Mouse (Mus musculus) forebrain, embryonic 11.5 days (tissue): Measurements from ENCODE around the gene Hoxb2. TPM values are rescaled to one million over a fixed set of nuclear protein-coding genes. Genes with fewer than 3 reads are reported as not detected.

Experiments used
- ATAC-seq: fragments of 200-750 bp; cut with Nextera tagmentation; replicated peaks from 2 replicates; pipeline ENCODE4 v1.8.0; 2017; ENCODE audit warnings: moderate TSS enrichment; ENCODE audit not compliant: low FRiP score
- DNase-seq: peaks from one replicate; pipeline ENCODE4 v3.0.0-alpha.2; 2017; ENCODE audit warnings: low spot score
- H3K27ac ChIP-seq: fragments of 300-500 bp; sonication (generic); 2 replicates; pipeline ENCODE4 v1.5.1; 2014; ENCODE audit warnings: low read depth, low read length
- H3K27me3 ChIP-seq: fragments of 300-500 bp; sonication (generic); 2 replicates; pipeline ENCODE4 v1.6.1; 2014; ENCODE audit warnings: mild to moderate bottlenecking, low read length, mixed read lengths; ENCODE audit not compliant: control insufficient read depth, insufficient read depth
- H3K36me3 ChIP-seq: fragments of 300-500 bp; sonication (generic); 2 replicates; pipeline ENCODE4 v1.6.1; 2014; ENCODE audit warnings: mild to moderate bottlenecking, low read length, moderate library complexity, mixed read lengths; ENCODE audit not compliant: control insufficient read depth, insufficient read depth
- H3K4me1 ChIP-seq: fragments of 300-500 bp; sonication (generic); replicated peaks from 2 replicates; pipeline ENCODE4 v1.6.1; 2014; ENCODE audit warnings: low read length, mixed read lengths; ENCODE audit not compliant: control insufficient read depth, insufficient read depth
- H3K4me2 ChIP-seq: fragments of 300-500 bp; sonication (generic); 2 replicates; pipeline ENCODE4 v1.6.1; 2014; ENCODE audit warnings: low read depth, mild to moderate bottlenecking, low read length, moderate library complexity, mixed read lengths; ENCODE audit not compliant: severe bottlenecking
- H3K4me3 ChIP-seq: fragments of 300-500 bp; sonication (generic); 2 replicates; pipeline ENCODE4 v1.5.1; 2014; ENCODE audit warnings: low read depth, low read length
- H3K9ac ChIP-seq: fragments of 300-500 bp; sonication (generic); 2 replicates; pipeline ENCODE4 v1.6.1; 2014; ENCODE audit warnings: low read length
- H3K9me3 ChIP-seq: fragments of 300-500 bp; sonication (generic); 2 replicates; pipeline ENCODE4 v1.6.1; 2016; ENCODE audit warnings: low read length, mixed read lengths; ENCODE audit not compliant: control insufficient read depth
- WGBS: fragments of 180-500 bp; shearing (Covaris S2); extraction: QIAGEN DNeasy Blood & Tissue Kit; methylation state at CpG from one replicate; pipeline ENCODE4 v1.1.7; 2014; 5-methylcytosine and 5-hydroxymethylcytosine counted together
- polyA plus RNA-seq: library from polyadenylated mRNA; unstranded; fragments of >200 nt; fragmentation: Nextera tagmentation; extraction: Ambion mirVana; gene quantifications from 2 replicates; pipeline ENCODE4 v1.2.1, GENCODE M21; 2014

Hoxb2 gene
- polyA plus RNA-seq, 1 experiment from 2014 or later: not detected

DNA sequence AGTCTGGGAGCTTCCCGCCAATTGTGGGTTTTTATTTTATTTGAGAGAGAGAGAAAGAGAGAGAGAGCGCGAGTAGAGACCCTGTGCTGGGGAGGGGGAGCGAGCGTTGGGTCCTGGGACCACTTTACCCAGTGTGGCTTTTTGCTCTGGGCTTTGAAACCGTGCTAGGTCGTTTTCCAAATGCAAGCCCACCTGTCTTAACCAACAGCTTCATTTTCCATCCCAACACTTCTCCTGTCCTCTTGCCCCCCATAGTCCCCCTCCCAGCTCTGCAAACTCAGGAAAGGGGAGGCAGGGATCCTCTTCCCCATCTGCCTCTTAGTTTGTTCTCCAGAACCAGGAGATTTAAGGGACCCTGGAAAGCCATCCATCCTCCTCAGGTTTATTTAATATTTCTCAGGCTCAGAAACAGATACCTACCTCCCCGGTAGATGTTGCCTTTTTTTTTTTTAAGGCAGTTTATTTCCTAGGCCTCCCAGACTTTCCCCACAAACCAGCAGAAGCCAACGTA lies 4.5 kb downstream of the Hoxb2 start:
- ATAC-seq (no peak), DNase-seq (no peak)
- Histone ChIP-seq H3K27me3 (peaks cover 83% of the 10 kb centered on the region), H3K27ac (no peak overlapping the region), H3K9me3 (no peaks in the 10 kb centered on the region), H3K36me3 (no peaks in the 10 kb centered on the region), H3K4me1 (peaks cover 7% of the 10 kb centered on the region; the same call in 1 of the 2 replicates), H3K4me3 (peak overlapping the region; percentile 11; the same call in 1 of the 2 replicates), H3K4me2 (peak overlapping the region; percentile 44), H3K9ac (no peak overlapping the region; the same call in 1 of the 2 replicates)
- 3% methylated on average over 9 of the region's 9 CpGs for WGBS

DNA sequence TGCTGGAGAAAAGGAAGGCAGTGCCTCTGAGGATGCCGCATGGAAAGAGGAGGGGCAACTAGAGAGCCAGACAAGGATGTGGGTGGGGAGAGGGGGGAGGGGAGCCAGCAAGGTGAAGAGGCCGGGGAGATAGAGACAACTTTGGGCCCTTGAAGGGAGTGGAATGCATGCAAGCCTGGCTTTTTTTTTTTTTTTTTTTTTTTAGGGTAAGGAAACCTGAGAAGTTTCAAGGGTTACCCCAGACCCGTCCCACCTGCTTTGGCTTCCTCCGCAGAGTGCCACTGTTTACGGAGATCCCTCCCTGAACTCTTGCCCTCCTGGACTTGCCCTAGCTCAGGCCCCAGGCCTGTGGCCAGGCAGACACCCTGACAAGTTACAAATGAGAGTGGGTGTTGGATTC lies 13.5 kb downstream of the Hoxb2 start:
- WGBS: 3% methylated on average over 5 of the region's 5 CpGs
- no peak overlapping the region for H3K27ac ChIP-seq
- DNase-seq (peak; percentile 45), ATAC-seq (no peak)
- H3K9ac ChIP-seq: no peak overlapping the region
- H3K4me2 ChIP-seq: no peak overlapping the region
- no peaks in the 10 kb centered on the region for H3K36me3 ChIP-seq
- peaks cover 78% of the 10 kb centered on the region for H3K27me3 ChIP-seq
- H3K4me1 ChIP-seq: no peaks in the 10 kb centered on the region
- no peak overlapping the region for H3K4me3 ChIP-seq
- H3K9me3 ChIP-seq: no peaks in the 10 kb centered on the region

GRCm38 (mm10) chr11:96365441-96366091 lies 15.2 kb downstream of the Hoxb2 start, which contains the start of gene Hoxb1:
TSS of gene Hoxb1 (plus strand) at chr11:96365752.
- no peak within 1 kb of the TSS for H3K9ac ChIP-seq
- no peak within 1 kb of the TSS for H3K27ac ChIP-seq
- DNase-seq: no peak
- H3K4me3 ChIP-seq: no peak within 1 kb of the TSS
- peaks cover 91% of the 10 kb centered on the region for H3K27me3 ChIP-seq
- H3K36me3 ChIP-seq: no peaks in the 10 kb centered on the region
- H3K4me1 ChIP-seq: no peaks in the 10 kb centered on the region
- H3K9me3 ChIP-seq: no peaks in the 10 kb centered on the region
- no peak within 1 kb of the TSS for H3K4me2 ChIP-seq
- no peak for ATAC-seq
- WGBS: 3% methylated on average over 26 of the region's 26 CpGs

DNA sequence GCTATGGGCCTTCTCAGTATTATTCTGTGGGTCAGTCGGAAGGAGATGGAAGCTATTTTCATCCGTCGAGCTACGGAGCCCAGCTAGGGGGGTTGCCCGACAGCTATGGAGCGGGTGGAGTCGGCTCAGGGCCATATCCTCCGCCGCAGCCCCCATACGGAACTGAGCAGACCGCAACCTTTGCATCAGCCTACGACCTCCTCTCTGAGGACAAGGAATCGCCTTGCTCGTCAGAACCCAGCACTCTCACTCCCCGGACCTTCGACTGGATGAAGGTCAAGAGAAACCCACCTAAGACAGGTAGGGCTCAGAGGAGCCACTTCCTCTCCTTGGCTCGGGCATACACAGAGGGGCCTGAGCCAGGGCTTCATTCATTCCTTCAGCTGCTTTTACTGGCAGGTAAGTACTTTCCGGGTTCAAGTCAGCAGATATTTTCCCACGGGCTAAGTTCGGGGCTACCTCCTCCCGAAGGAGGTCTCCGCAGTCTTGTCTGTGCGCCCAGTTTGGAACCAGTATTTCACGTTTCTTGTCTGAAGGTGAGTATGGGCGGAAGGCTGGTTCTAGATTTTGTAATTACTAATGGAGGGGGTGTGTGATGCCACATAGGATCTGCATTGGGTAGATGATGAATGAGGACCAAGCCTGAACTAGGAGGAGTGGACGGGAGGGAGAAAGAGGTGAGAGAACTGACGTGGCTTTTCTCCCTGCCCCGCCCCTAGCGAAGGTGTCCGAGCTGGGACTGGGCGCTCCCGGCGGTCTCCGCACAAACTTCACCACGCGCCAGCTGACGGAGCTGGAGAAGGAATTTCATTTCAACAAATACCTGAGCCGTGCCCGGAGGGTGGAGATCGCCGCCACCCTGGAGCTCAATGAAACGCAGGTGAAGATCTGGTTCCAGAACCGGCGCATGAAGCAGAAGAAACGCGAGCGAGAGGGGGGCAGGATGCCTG lies 16.0 kb downstream of the Hoxb2 start:
- ATAC-seq (no peak), DNase-seq (no peak)
- Histone ChIP-seq H3K4me1 (no peaks in the 10 kb centered on the region), H3K27ac (no peak overlapping the region), H3K4me2 (no peak overlapping the region), H3K9me3 (no peaks in the 10 kb centered on the region), H3K9ac (no peak overlapping the region), H3K36me3 (no peaks in the 10 kb centered on the region), H3K27me3 (peaks cover 96% of the 10 kb centered on the region), H3K4me3 (no peak overlapping the region)
- 2% methylated on average over 47 of the region's 47 CpGs for WGBS

GRCm38 (mm10) chr11:96367141-96367540 lies 16.8 kb downstream of the Hoxb2 start:
- no peak for DNase-seq
- Histone ChIP-seq H3K4me3 (no peak overlapping the region), H3K27ac (no peak overlapping the region), H3K4me2 (no peak overlapping the region), H3K36me3 (no peaks in the 10 kb centered on the region), H3K9me3 (no peaks in the 10 kb centered on the region), H3K9ac (no peak overlapping the region), H3K27me3 (peaks cover 95% of the 10 kb centered on the region), H3K4me1 (no peaks in the 10 kb centered on the region)
- WGBS: 9% methylated on average over 6 of the region's 6 CpGs
- ATAC-seq: no peak

GRCm38 (mm10) chr11:96368686-96369085 lies 18.4 kb downstream of the Hoxb2 start:
- Histone ChIP-seq H3K27me3 (peaks cover 95% of the 10 kb centered on the region), H3K9me3 (no peaks in the 10 kb centered on the region), H3K27ac (no peak overlapping the region), H3K4me3 (no peak overlapping the region), H3K4me2 (no peak overlapping the region), H3K36me3 (no peaks in the 10 kb centered on the region), H3K9ac (no peak overlapping the region), H3K4me1 (no peaks in the 10 kb centered on the region)
- ATAC-seq: no peak
- DNase-seq: peak; percentile 50
- 4% methylated on average over 5 of the region's 5 CpGs for WGBS

- DNase-seq: peak; percentile 43
- H3K4me3 ChIP-seq: no peak overlapping the region
- H3K4me1 ChIP-seq: no peaks in the 10 kb centered on the region
- WGBS: 5% methylated on average over 7 of the region's 7 CpGs
- peaks cover 95% of the 10 kb centered on the region for H3K27me3 ChIP-seq
- H3K27ac ChIP-seq: no peak overlapping the region
- no peaks in the 10 kb centered on the region for H3K9me3 ChIP-seq
- H3K9ac ChIP-seq: no peak overlapping the region
- H3K36me3 ChIP-seq: no peaks in the 10 kb centered on the region
- ATAC-seq: no peak
- no peak overlapping the region for H3K4me2 ChIP-seq
Measured at GRCm38 (mm10) chr11:96369140-96369539, 18.8 kb downstream of the Hoxb2 start.

DNA sequence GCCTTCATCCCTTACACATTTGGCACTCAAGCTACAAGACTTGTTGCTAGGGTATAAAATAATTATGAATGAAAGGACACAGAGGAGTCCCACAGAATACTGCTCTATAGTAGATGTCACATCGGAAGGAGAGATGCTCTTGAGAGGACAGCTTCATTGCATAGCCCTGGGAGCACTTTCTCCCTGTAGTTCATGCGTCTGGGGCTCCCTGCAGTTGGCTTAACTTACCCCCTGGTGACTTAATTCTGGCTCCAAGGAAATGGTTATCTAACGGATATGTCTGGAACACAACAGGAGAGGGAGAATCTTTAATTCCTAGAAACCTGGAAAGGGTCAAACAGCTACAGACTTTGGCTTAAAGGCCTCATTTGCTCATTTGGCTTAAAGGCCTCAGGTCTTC lies 21.4 kb downstream of the Hoxb2 start:
- Histone ChIP-seq H3K4me3 (no peak overlapping the region), H3K9me3 (no peaks in the 10 kb centered on the region), H3K4me2 (no peak overlapping the region), H3K36me3 (no peaks in the 10 kb centered on the region), H3K9ac (no peak overlapping the region), H3K27ac (no peak overlapping the region), H3K4me1 (no peaks in the 10 kb centered on the region), H3K27me3 (peaks cover 94% of the 10 kb centered on the region)
- ATAC-seq (no peak), DNase-seq (peak; percentile 33)
- WGBS: 8% methylated on average over 3 of the region's 3 CpGs
